In genomic region chr5:127289659-127290058, GRCm38 (mm10) we compare ENCODE assay signal across 22 mouse cellular contexts. TPM values are rescaled to one million over a fixed set of nuclear protein-coding genes. Genes with fewer than 3 reads are reported as not detected.
"Had no signal": no experiment of that assay in that cellular context is flagged by ENCODE, and none has a peak within 500 bp of the region (broad histone marks: within the 10 kb centered on the region; RNA-seq: fewer than 3 reads in every experiment).

No protein-coding gene starts in this region.

- H3K4me3 ChIP-seq: heart, adult 2 months; heart, embryonic 13.5 days; heart, embryonic 15.5 days; hindbrain, embryonic 13.5 days; hindbrain, embryonic 15.5 days; kidney, embryonic 15.5 days; limb, embryonic 13.5 days; limb, embryonic 15.5 days had no signal

- H3K27ac ChIP-seq: heart, adult 2 months; kidney, embryonic 15.5 days; kidney, postnatal 0 days; limb, embryonic 13.5 days had no signal

- ATAC-seq: intestine, embryonic 16.5 days had no signal

- H3K36me3 ChIP-seq: heart, embryonic 13.5 days; heart, embryonic 15.5 days; hindbrain, embryonic 13.5 days; hindbrain, embryonic 15.5 days; kidney, embryonic 15.5 days; limb, embryonic 13.5 days; limb, embryonic 15.5 days had no signal

- H3K9ac ChIP-seq: heart, embryonic 13.5 days; heart, embryonic 15.5 days; hindbrain, embryonic 13.5 days; hindbrain, embryonic 15.5 days; kidney, embryonic 15.5 days; limb, embryonic 13.5 days; limb, embryonic 15.5 days had no signal

- H3K4me2 ChIP-seq: heart, embryonic 11.5 days; heart, embryonic 15.5 days; kidney, embryonic 15.5 days; limb, embryonic 15.5 days had no signal

- H3K27me3 ChIP-seq: heart, embryonic 13.5 days; heart, embryonic 15.5 days; hindbrain, embryonic 13.5 days; hindbrain, embryonic 15.5 days; kidney, embryonic 15.5 days; limb, embryonic 13.5 days; limb, embryonic 15.5 days had no signal

- H3K9me3 ChIP-seq: heart, embryonic 15.5 days; hindbrain, embryonic 13.5 days; hindbrain, embryonic 15.5 days; kidney, embryonic 15.5 days; limb, embryonic 13.5 days; limb, embryonic 15.5 days had no signal

- DNase-seq: gastrocnemius, postnatal 14 days; gastrocnemius, postnatal 36 days; kidney, adult 11 months; kidney, adult 2 months; kidney, adult 9 months; kidney, postnatal 14 days; kidney, postnatal 36 days; layer of hippocampus, adult 9-11 months; layer of hippocampus, postnatal 36 days; left cerebral cortex, postnatal 4 days had no signal

RNA-seq across cellular contexts. Expression of gene Tmem132c, which starts 48.1 kb away (rescaled TPM):
- polyA plus RNA-seq: liver, adult 2 months had no signal
